Mouse (Mus musculus): ENCODE data around the gene Adcy9. TPM values are rescaled to one million over a fixed set of nuclear protein-coding genes. Genes with fewer than 3 reads are reported as not detected.

The Adcy9 gene
- total and polyA plus RNA-seq, 2 experiments: 15.0 to 23.0 TPM

GRCm38 (mm10) chr16:4285257-4285656 lies 135.0 kb downstream of the Adcy9 start:
- TF ChIP-seq CTCF (IDR thresholded peaks at IDR 0.05; ENCODE audit: low read depth, low read length) (peak; percentile 57), POLR2A (IDR thresholded peaks at IDR 0.05; ENCODE audit: extremely low read depth, insufficient read depth, low read length) (no peak)
- DNase-seq (ENCODE audit: extremely low read depth, low read depth, low spot score): peak; percentile 29
- H3K4me1 ChIP-seq (ENCODE audit: control insufficient read depth, insufficient read depth, low read length): no peaks in the 10 kb centered on the region
- H3K36me3 ChIP-seq (ENCODE audit: control insufficient read depth, insufficient read depth, low read length): peaks cover 5% of the 10 kb centered on the region; the same call in 1 of the 2 replicates
- no peak overlapping the region for H3K9ac ChIP-seq (ENCODE audit: low read depth, low read length)
- 75% methylated on average over 5 of the region's 5 CpGs for WGBS
- H3K27ac ChIP-seq (replicated peaks; ENCODE audit: insufficient read depth, low read depth, low read length): no peak overlapping the region
- H3K4me3 ChIP-seq (ENCODE audit: insufficient read depth, low read depth, low read length): no peak overlapping the region
- H3K27me3 ChIP-seq (ENCODE audit: control insufficient read depth, insufficient read depth, low read length): no peaks in the 10 kb centered on the region
- H3K79me2 ChIP-seq (ENCODE audit: control insufficient read depth, insufficient read depth, low read length): no peaks in the 10 kb centered on the region

- Histone ChIP-seq H3K36me3 (ENCODE audit: control insufficient read depth, insufficient read depth, low read length) (peaks cover 4% of the 10 kb centered on the region; the same call in 1 of the 2 replicates), H3K79me2 (ENCODE audit: control insufficient read depth, insufficient read depth, low read length) (no peaks in the 10 kb centered on the region), H3K27me3 (ENCODE audit: control insufficient read depth, insufficient read depth, low read length) (no peaks in the 10 kb centered on the region), H3K4me3 (ENCODE audit: insufficient read depth, low read depth, low read length) (no peak overlapping the region), H3K4me1 (ENCODE audit: control insufficient read depth, insufficient read depth, low read length) (no peaks in the 10 kb centered on the region), H3K27ac (replicated peaks; ENCODE audit: insufficient read depth, low read depth, low read length) (no peak overlapping the region), H3K9ac (ENCODE audit: low read depth, low read length) (no peak overlapping the region)
- 88% methylated on average over 11 of the region's 11 CpGs for WGBS
- DNase-seq (ENCODE audit: extremely low read depth, low read depth, low spot score): no peak
- TF ChIP-seq CTCF (IDR thresholded peaks at IDR 0.05; ENCODE audit: low read depth, low read length): no peak
- no peak for TF ChIP-seq POLR2A (IDR thresholded peaks at IDR 0.05; ENCODE audit: extremely low read depth, insufficient read depth, low read length)
These were observed 136.9 kb downstream of the Adcy9 start for GRCm38 (mm10) chr16:4283267-4283851.

GRCm38 (mm10) chr16:4281470-4281869 lies 138.8 kb downstream of the Adcy9 start:
- H3K27me3 ChIP-seq (ENCODE audit: control insufficient read depth, insufficient read depth, low read length): no peaks in the 10 kb centered on the region
- no peaks in the 10 kb centered on the region for H3K79me2 ChIP-seq (ENCODE audit: control insufficient read depth, insufficient read depth, low read length)
- no peaks in the 10 kb centered on the region; the same call in 1 of the 2 replicates for H3K36me3 ChIP-seq (ENCODE audit: control insufficient read depth, insufficient read depth, low read length)
- H3K9ac ChIP-seq (ENCODE audit: low read depth, low read length): no peak overlapping the region
- H3K4me1 ChIP-seq (ENCODE audit: control insufficient read depth, insufficient read depth, low read length): no peaks in the 10 kb centered on the region
- TF ChIP-seq CTCF (IDR thresholded peaks at IDR 0.05; ENCODE audit: low read depth, low read length) (no peak), POLR2A (IDR thresholded peaks at IDR 0.05; ENCODE audit: extremely low read depth, insufficient read depth, low read length) (no peak)
- no peak for DNase-seq (ENCODE audit: extremely low read depth, low read depth, low spot score)
- 81% methylated on average over 4 of the region's 4 CpGs for WGBS
- H3K27ac ChIP-seq (replicated peaks; ENCODE audit: insufficient read depth, low read depth, low read length): no peak overlapping the region
- no peak overlapping the region for H3K4me3 ChIP-seq (ENCODE audit: insufficient read depth, low read depth, low read length)

- Histone ChIP-seq H3K4me3 (ENCODE audit: insufficient read depth, low read depth, low read length) (no peak overlapping the region), H3K27me3 (ENCODE audit: control insufficient read depth, insufficient read depth, low read length) (no peaks in the 10 kb centered on the region), H3K79me2 (ENCODE audit: control insufficient read depth, insufficient read depth, low read length) (no peaks in the 10 kb centered on the region), H3K9ac (ENCODE audit: low read depth, low read length) (no peak overlapping the region), H3K4me1 (ENCODE audit: control insufficient read depth, insufficient read depth, low read length) (no peaks in the 10 kb centered on the region), H3K36me3 (ENCODE audit: control insufficient read depth, insufficient read depth, low read length) (no peaks in the 10 kb centered on the region), H3K27ac (replicated peaks; ENCODE audit: insufficient read depth, low read depth, low read length) (no peak overlapping the region)
- DNase-seq (ENCODE audit: extremely low read depth, low read depth, low spot score): no peak
- 85% methylated on average over 9 of the region's 9 CpGs for WGBS
- TF ChIP-seq POLR2A (IDR thresholded peaks at IDR 0.05; ENCODE audit: extremely low read depth, insufficient read depth, low read length) (no peak), CTCF (IDR thresholded peaks at IDR 0.05; ENCODE audit: low read depth, low read length) (no peak)
These were observed 139.3 kb downstream of the Adcy9 start for GRCm38 (mm10) chr16:4280949-4281348.

- Histone ChIP-seq H3K4me3 (ENCODE audit: insufficient read depth, low read depth, low read length) (no peak overlapping the region), H3K27ac (replicated peaks; ENCODE audit: insufficient read depth, low read depth, low read length) (no peak overlapping the region), H3K36me3 (ENCODE audit: control insufficient read depth, insufficient read depth, low read length) (no peaks in the 10 kb centered on the region), H3K27me3 (ENCODE audit: control insufficient read depth, insufficient read depth, low read length) (no peaks in the 10 kb centered on the region), H3K79me2 (ENCODE audit: control insufficient read depth, insufficient read depth, low read length) (no peaks in the 10 kb centered on the region), H3K4me1 (ENCODE audit: control insufficient read depth, insufficient read depth, low read length) (no peaks in the 10 kb centered on the region), H3K9ac (ENCODE audit: low read depth, low read length) (no peak overlapping the region)
- no peak for DNase-seq (ENCODE audit: extremely low read depth, low read depth, low spot score)
- WGBS: 49% methylated on average over 3 of the region's 3 CpGs
- TF ChIP-seq CTCF (IDR thresholded peaks at IDR 0.05; ENCODE audit: low read depth, low read length) (no peak), POLR2A (IDR thresholded peaks at IDR 0.05; ENCODE audit: extremely low read depth, insufficient read depth, low read length) (no peak)
These were observed 140.7 kb downstream of the Adcy9 start for GRCm38 (mm10) chr16:4279601-4280000.

GRCm38 (mm10) chr16:4276621-4277020 lies 143.7 kb downstream of the Adcy9 start:
- no peak for DNase-seq (ENCODE audit: extremely low read depth, low read depth, low spot score)
- H3K4me1 ChIP-seq (ENCODE audit: control insufficient read depth, insufficient read depth, low read length): no peaks in the 10 kb centered on the region
- no peak overlapping the region for H3K27ac ChIP-seq (replicated peaks; ENCODE audit: insufficient read depth, low read depth, low read length)
- no peaks in the 10 kb centered on the region for H3K36me3 ChIP-seq (ENCODE audit: control insufficient read depth, insufficient read depth, low read length)
- H3K79me2 ChIP-seq (ENCODE audit: control insufficient read depth, insufficient read depth, low read length): no peaks in the 10 kb centered on the region
- no peak overlapping the region for H3K4me3 ChIP-seq (ENCODE audit: insufficient read depth, low read depth, low read length)
- TF ChIP-seq CTCF (IDR thresholded peaks at IDR 0.05; ENCODE audit: low read depth, low read length) (no peak), POLR2A (IDR thresholded peaks at IDR 0.05; ENCODE audit: extremely low read depth, insufficient read depth, low read length) (no peak)
- no peak overlapping the region for H3K9ac ChIP-seq (ENCODE audit: low read depth, low read length)
- 92% methylated on average over 5 of the region's 5 CpGs for WGBS
- no peaks in the 10 kb centered on the region for H3K27me3 ChIP-seq (ENCODE audit: control insufficient read depth, insufficient read depth, low read length)
